Mouse (Mus musculus) lung, postnatal 0 days (tissue): ENCODE data around the gene Ptprn2.

Source experiments
- CTCF ChIP-seq: IDR thresholded peaks from 2 replicates; pipeline ENCODE4 v1.5.1; 2016; ENCODE audit warnings: antibody characterized with exemption, mild to moderate bottlenecking
- EP300 ChIP-seq: IDR thresholded peaks from 2 replicates; pipeline ENCODE4 v1.6.1; 2016; ENCODE audit warnings: antibody characterized with exemption, mild to moderate bottlenecking, control low read depth

DNA sequence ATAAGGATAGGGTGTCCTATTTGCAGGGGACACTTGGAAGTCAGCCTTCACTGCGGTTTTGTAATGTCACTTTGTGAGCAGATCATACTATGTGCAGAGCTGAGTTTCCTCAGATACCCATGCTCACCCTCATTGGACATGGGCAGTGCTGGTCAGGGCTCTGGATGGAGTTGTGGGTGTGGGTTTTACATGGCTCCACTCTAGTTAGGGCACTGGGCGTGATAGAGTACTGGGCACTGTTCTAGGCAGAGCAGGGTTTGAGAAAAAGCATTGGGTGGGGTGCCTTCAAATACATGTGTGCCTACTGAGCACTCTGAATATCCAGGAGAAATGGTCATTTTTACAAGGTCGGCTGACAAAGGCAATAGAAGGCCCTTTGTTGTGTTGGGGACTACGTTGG is 175.5 kb downstream of the Ptprn2 start:
- TF ChIP-seq CTCF (no peak), EP300 (no peak)
